Mouse (Mus musculus) limb, embryonic 13.5 days (tissue): ENCODE data around the gene Slc25a20. TPM values are rescaled to one million over a fixed set of nuclear protein-coding genes. Genes with fewer than 3 reads are reported as not detected.

ENCODE experiments used
- ATAC-seq: fragments of 200-750 bp; cut with Nextera tagmentation; 2 replicates; pipeline ENCODE4 v1.8.0; 2017; ENCODE audit warnings: low read depth, moderate number of reproducible peaks, moderate TSS enrichment; ENCODE audit not compliant: low FRiP score
- H3K27ac ChIP-seq: fragments of 300-500 bp; sonication (generic); 2 replicates; pipeline ENCODE4 v1.5.1; 2015; ENCODE audit warnings: inconsistent platforms, mild to moderate bottlenecking, moderate library complexity
- H3K27me3 ChIP-seq: fragments of 300-500 bp; sonication (generic); 2 replicates; pipeline ENCODE4 v1.6.1; 2015; ENCODE audit warnings: mild to moderate bottlenecking, inconsistent platforms
- H3K36me3 ChIP-seq: fragments of 300-500 bp; sonication (generic); 2 replicates; pipeline ENCODE4 v1.6.1; 2015; ENCODE audit warnings: inconsistent platforms, mild to moderate bottlenecking, moderate library complexity
- H3K4me1 ChIP-seq: fragments of 300-500 bp; sonication (generic); 2 replicates; pipeline ENCODE4 v1.6.1; 2015; ENCODE audit warnings: inconsistent platforms
- H3K4me2 ChIP-seq: fragments of 300-500 bp; sonication (generic); replicated peaks from 2 replicates; pipeline ENCODE4 v1.6.1; 2015; ENCODE audit warnings: inconsistent platforms, mild to moderate bottlenecking, moderate library complexity
- H3K4me3 ChIP-seq: fragments of 300-500 bp; sonication (generic); 2 replicates; pipeline ENCODE4 v1.5.1; 2015; ENCODE audit warnings: moderate library complexity, mild to moderate bottlenecking, inconsistent platforms
- H3K9ac ChIP-seq: fragments of 300-500 bp; sonication (generic); 2 replicates; pipeline ENCODE4 v1.6.1; 2015; ENCODE audit warnings: mild to moderate bottlenecking, inconsistent platforms
- H3K9me3 ChIP-seq: fragments of 300-500 bp; sonication (generic); 2 replicates; pipeline ENCODE4 v1.6.1; 2016; ENCODE audit warnings: inconsistent platforms
- WGBS: fragments of 180-500 bp; shearing (Covaris S2); methylation state at CpG from one replicate; pipeline ENCODE4 v1.1.7; 2015; 5-methylcytosine and 5-hydroxymethylcytosine counted together
- polyA plus RNA-seq: library from polyadenylated mRNA; unstranded; fragments of >200 nt; fragmentation: Nextera tagmentation; extraction: Ambion mirVana; gene quantifications from 2 replicates; pipeline ENCODE4 v1.2.1, GENCODE M21; 2015

The Slc25a20 gene
- polyA plus RNA-seq, 1 experiment from 2014 or later: 45.7 TPM

GRCm38 (mm10) chr9:108688451-108688850 is 26.6 kb downstream of the Slc25a20 start:
- Histone ChIP-seq H3K36me3 (peaks cover 18% of the 10 kb centered on the region), H3K9ac (no peak overlapping the region), H3K27ac (no peak overlapping the region), H3K4me1 (peaks cover 13% of the 10 kb centered on the region), H3K4me2 (no peak overlapping the region), H3K9me3 (no peaks in the 10 kb centered on the region), H3K27me3 (no peaks in the 10 kb centered on the region), H3K4me3 (no peak overlapping the region)
- ATAC-seq: no peak
- 67% methylated on average over 9 of the region's 9 CpGs for WGBS

GRCm38 (mm10) chr9:108689106-108689505 is 27.2 kb downstream of the Slc25a20 start, which contains the start of gene Prkar2a:
Gene Prkar2a (plus strand): TSS chr9:108689314.
- no peak for ATAC-seq
- Histone ChIP-seq H3K36me3 (peaks cover 12% of the 10 kb centered on the region), H3K4me2 (no peak within 1 kb of the TSS), H3K27ac (no peak within 1 kb of the TSS), H3K9me3 (no peaks in the 10 kb centered on the region), H3K27me3 (no peaks in the 10 kb centered on the region), H3K4me1 (peaks cover 19% of the 10 kb centered on the region), H3K4me3 (no peak within 1 kb of the TSS), H3K9ac (no peak within 1 kb of the TSS)
- WGBS: 76% methylated on average over 1 of the region's 1 CpGs

GRCm38 (mm10) chr9:108689993-108690392 is 28.1 kb downstream of the Slc25a20 start:
- Histone ChIP-seq H3K27ac (no peak overlapping the region), H3K27me3 (no peaks in the 10 kb centered on the region), H3K9me3 (no peaks in the 10 kb centered on the region), H3K4me3 (no peak overlapping the region), H3K9ac (no peak overlapping the region), H3K4me2 (no peak overlapping the region), H3K36me3 (peaks cover 6% of the 10 kb centered on the region; the same call in 1 of the 2 replicates), H3K4me1 (peaks cover 24% of the 10 kb centered on the region)
- no peak for ATAC-seq
- 82% methylated on average over 1 of the region's 1 CpGs for whole genome bisulfite sequencing

GRCm38 (mm10) chr9:108690914-108691313 is 29.0 kb downstream of the Slc25a20 start:
- Histone ChIP-seq H3K4me1 (peaks cover 24% of the 10 kb centered on the region), H3K36me3 (no peaks in the 10 kb centered on the region), H3K4me2 (0 out of 2 replicates have a peak overlapping the region, but pooled peaks have one; percentile 88), H3K4me3 (no peak overlapping the region), H3K9ac (no peak overlapping the region), H3K27ac (no peak overlapping the region), H3K9me3 (no peaks in the 10 kb centered on the region), H3K27me3 (no peaks in the 10 kb centered on the region)
- WGBS: 87% methylated on average over 6 of the region's 6 CpGs
- ATAC-seq: no peak

GRCm38 (mm10) chr9:108691371-108691770 is 29.5 kb downstream of the Slc25a20 start:
- no peaks in the 10 kb centered on the region for H3K36me3 ChIP-seq
- WGBS: 74% methylated on average over 8 of the region's 8 CpGs

GRCm38 (mm10) chr9:108691846-108692225 is 29.9 kb downstream of the Slc25a20 start:
- Histone ChIP-seq H3K4me1 (peaks cover 24% of the 10 kb centered on the region), H3K27ac (peak overlapping the region; percentile 39; the same call in 1 of the 2 replicates), H3K4me2 (peak overlapping the region; percentile 88), H3K9ac (peak overlapping the region; percentile 84), H3K9me3 (no peaks in the 10 kb centered on the region), H3K4me3 (peak overlapping the region; percentile 89), H3K36me3 (no peaks in the 10 kb centered on the region), H3K27me3 (no peaks in the 10 kb centered on the region)
- ATAC-seq: peak; percentile 91
- under 1% methylated on average over 26 of the region's 42 CpGs for WGBS

More at GRCm38 (mm10) chr9:108691371-108691770, 29.5 kb downstream of the Slc25a20 start:
- Histone ChIP-seq H3K4me3 (peak overlapping the region; percentile 89), H3K9ac (peak overlapping the region; percentile 84), H3K27ac (no peak overlapping the region), H3K27me3 (no peaks in the 10 kb centered on the region), H3K4me2 (peak overlapping the region; percentile 88), H3K4me1 (peaks cover 24% of the 10 kb centered on the region), H3K9me3 (no peaks in the 10 kb centered on the region)
- no peak for ATAC-seq

- Histone ChIP-seq H3K36me3 (no peaks in the 10 kb centered on the region), H3K9me3 (no peaks in the 10 kb centered on the region), H3K27me3 (no peaks in the 10 kb centered on the region), H3K9ac (peak overlapping the region; percentile 84), H3K4me2 (peak overlapping the region; percentile 88), H3K4me3 (peak overlapping the region; percentile 89), H3K27ac (peak overlapping the region; percentile 39), H3K4me1 (peaks cover 24% of the 10 kb centered on the region)
- peak; percentile 66 for ATAC-seq
- WGBS: under 1% methylated on average over 84 of the region's 92 CpGs
These were observed 30.5 kb downstream of the Slc25a20 start for GRCm38 (mm10) chr9:108692226-108693041.

GRCm38 (mm10) chr9:108693946-108694345 is 32.1 kb downstream of the Slc25a20 start:
- Histone ChIP-seq H3K9me3 (no peaks in the 10 kb centered on the region), H3K4me3 (peak overlapping the region; percentile 89; the same call in 1 of the 2 replicates), H3K36me3 (no peaks in the 10 kb centered on the region), H3K9ac (no peak overlapping the region), H3K4me2 (peak overlapping the region; percentile 88), H3K4me1 (peaks cover 24% of the 10 kb centered on the region), H3K27ac (no peak overlapping the region), H3K27me3 (no peaks in the 10 kb centered on the region)
- WGBS: 78% methylated on average over 4 of the region's 4 CpGs
- no peak for ATAC-seq

GRCm38 (mm10) chr9:108694533-108694932 is 32.6 kb downstream of the Slc25a20 start:
- WGBS: 85% methylated on average over 1 of the region's 1 CpGs
- Histone ChIP-seq H3K27me3 (no peaks in the 10 kb centered on the region), H3K27ac (no peak overlapping the region), H3K9ac (no peak overlapping the region), H3K4me3 (no peak overlapping the region), H3K9me3 (no peaks in the 10 kb centered on the region), H3K4me2 (0 out of 2 replicates have a peak overlapping the region, but pooled peaks have one; percentile 88), H3K36me3 (no peaks in the 10 kb centered on the region), H3K4me1 (peaks cover 24% of the 10 kb centered on the region)
- ATAC-seq: no peak

- H3K9ac ChIP-seq: no peak overlapping the region
- ATAC-seq: no peak
These were observed 40.6 kb downstream of the Slc25a20 start for GRCm38 (mm10) chr9:108702476-108702875.

GRCm38 (mm10) chr9:108703373-108704110 is 41.7 kb downstream of the Slc25a20 start:
- ATAC-seq: no peak
- no peak overlapping the region for H3K27ac ChIP-seq
- no peak overlapping the region for H3K4me2 ChIP-seq
- no peak overlapping the region for H3K9ac ChIP-seq
- H3K9me3 ChIP-seq: no peaks in the 10 kb centered on the region
- 52% methylated on average over 12 of the region's 12 CpGs for WGBS
- peaks cover 4% of the 10 kb centered on the region; the same call in 1 of the 2 replicates for H3K36me3 ChIP-seq
- no peaks in the 10 kb centered on the region for H3K27me3 ChIP-seq
- no peak overlapping the region for H3K4me3 ChIP-seq
- peaks cover 7% of the 10 kb centered on the region; the same call in 1 of the 2 replicates for H3K4me1 ChIP-seq

More at GRCm38 (mm10) chr9:108702476-108702875, 40.6 kb downstream of the Slc25a20 start:
- Histone ChIP-seq H3K4me1 (peaks cover 7% of the 10 kb centered on the region; the same call in 1 of the 2 replicates), H3K4me2 (no peak overlapping the region), H3K27me3 (no peaks in the 10 kb centered on the region), H3K9me3 (no peaks in the 10 kb centered on the region), H3K4me3 (no peak overlapping the region), H3K36me3 (peaks cover 4% of the 10 kb centered on the region; the same call in 1 of the 2 replicates), H3K27ac (no peak overlapping the region)

- ATAC-seq: no peak
- H3K36me3 ChIP-seq: peaks cover 4% of the 10 kb centered on the region; the same call in 1 of the 2 replicates
- no peaks in the 10 kb centered on the region for H3K27me3 ChIP-seq
- H3K4me3 ChIP-seq: no peak overlapping the region
- H3K27ac ChIP-seq: no peak overlapping the region
- H3K9me3 ChIP-seq: no peaks in the 10 kb centered on the region
- H3K9ac ChIP-seq: no peak overlapping the region
- no peak overlapping the region for H3K4me2 ChIP-seq
- 79% methylated on average over 7 of the region's 7 CpGs for WGBS
- peaks cover 7% of the 10 kb centered on the region; the same call in 1 of the 2 replicates for H3K4me1 ChIP-seq
These were observed 42.7 kb downstream of the Slc25a20 start for GRCm38 (mm10) chr9:108704591-108704990.
